ENCODE assay signal across 17 mouse cellular contexts in the genomic region with DNA sequence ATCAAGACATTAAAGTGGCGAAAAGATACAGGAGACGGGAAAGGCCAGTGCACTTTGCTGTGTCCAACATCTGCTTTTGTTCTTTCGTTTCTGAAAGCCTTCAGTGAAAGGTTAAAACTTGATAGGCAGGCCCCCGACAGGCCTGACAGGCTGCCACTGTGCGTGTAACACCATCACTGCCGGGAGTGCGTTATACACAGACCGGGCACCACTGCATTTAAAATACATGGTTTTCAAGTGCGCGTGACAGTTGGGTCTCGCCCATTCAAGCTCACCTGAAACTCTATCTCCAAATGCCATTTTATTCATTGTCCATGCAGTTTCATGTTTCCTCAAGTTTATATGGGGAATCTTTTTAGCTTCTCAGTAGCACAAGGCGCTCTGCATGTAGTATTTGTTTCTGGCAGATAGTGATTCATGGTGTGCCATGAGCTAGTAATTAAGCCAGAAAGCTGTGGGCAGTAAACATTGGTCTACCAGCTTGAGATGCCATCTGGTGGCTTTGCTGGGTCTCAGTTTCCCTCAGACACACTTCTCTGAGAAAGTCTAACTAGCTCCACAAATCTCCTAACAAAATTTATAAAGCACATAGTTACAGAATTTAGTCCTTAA.
DNase-seq lines count a peak whose midpoint lies in the region; ATAC-seq and TF ChIP-seq lines count a peak whose summit lies in the region.
"Had no signal": no experiment of that assay in that cellular context is flagged by ENCODE, and none has a peak within 500 bp of the region (broad histone marks: within the 10 kb centered on the region; RNA-seq: fewer than 3 reads in every experiment).

No protein-coding gene starts in this region.

- no peak overlapping the region for H3K27ac ChIP-seq in kidney, postnatal 0 days
- peak overlapping the region; percentile 30; the same call in 1 of the 2 replicates for H3K27ac ChIP-seq in embryonic facial prominence, embryonic 10.5 days (replicated peaks)
- H3K27ac ChIP-seq in midbrain, embryonic 14.5 days (replicated peaks; ENCODE audit: low read depth, low read length) = no peak overlapping the region
- H3K27ac ChIP-seq: forebrain, embryonic 13.5 days; heart, embryonic 10.5 days; midbrain, embryonic 10.5 days had no signal

- intact Hi-C loops in gastrocnemius, postnatal 36 days (cut with DNase I) = no loop called here

- no peaks in the 10 kb centered on the region for H3K4me1 ChIP-seq in kidney, postnatal 0 days (replicated peaks; ENCODE audit: insufficient read depth, low read length)
- H3K4me1 ChIP-seq in embryonic facial prominence, embryonic 10.5 days = peaks cover 17% of the 10 kb centered on the region
- no peaks in the 10 kb centered on the region for H3K4me1 ChIP-seq in midbrain, embryonic 14.5 days (ENCODE audit: control insufficient read depth, insufficient read depth, low read length)
- H3K4me1 ChIP-seq: forebrain, embryonic 13.5 days; midbrain, embryonic 10.5 days had no signal

- peak; percentile 26 for DNase-seq in cerebellum, adult 9-10 months
- no peak for DNase-seq in cerebellum, adult 8-10 months
- DNase-seq in kidney, postnatal 0 days (ENCODE audit: low spot score) = peak; percentile 37
- DNase-seq in kidney, postnatal 4 days = no peak
- DNase-seq in embryonic facial prominence, embryonic 10.5 days (ENCODE audit: low spot score) = peak; percentile 30
- DNase-seq in gastrocnemius, postnatal 36 days = no peak
- DNase-seq in midbrain, embryonic 14.5 days = no peak
- DNase-seq: adrenal gland, adult 2 months; heart, postnatal 4 days; left cerebral cortex, postnatal 4 days; liver, postnatal 0 days had no signal

- no peak overlapping the region for H3K4me2 ChIP-seq in kidney, postnatal 0 days (ENCODE audit: low read length)
- no peak overlapping the region for H3K4me2 ChIP-seq in midbrain, embryonic 14.5 days (ENCODE audit: low read length)
- H3K4me2 ChIP-seq: forebrain, embryonic 13.5 days; liver, embryonic 11.5 days had no signal

- H3K4me3 ChIP-seq in kidney, postnatal 0 days (replicated peaks; ENCODE audit: low read depth, low read length) = no peak overlapping the region
- no peak overlapping the region for H3K4me3 ChIP-seq in embryonic facial prominence, embryonic 10.5 days
- H3K4me3 ChIP-seq in midbrain, embryonic 14.5 days (replicated peaks; ENCODE audit: low read depth, low read length) = no peak overlapping the region
- H3K4me3 ChIP-seq: forebrain, embryonic 13.5 days; heart, embryonic 10.5 days; midbrain, embryonic 10.5 days had no signal

- no peaks in the 10 kb centered on the region for H3K9me3 ChIP-seq in kidney, postnatal 0 days (replicated peaks; ENCODE audit: low read length)
- H3K9me3 ChIP-seq in embryonic facial prominence, embryonic 10.5 days = no peaks in the 10 kb centered on the region
- no peaks in the 10 kb centered on the region for H3K9me3 ChIP-seq in midbrain, embryonic 14.5 days (ENCODE audit: control insufficient read depth, low read length)
- H3K9me3 ChIP-seq: forebrain, embryonic 13.5 days; heart, embryonic 10.5 days; midbrain, embryonic 10.5 days had no signal

- ATAC-seq in kidney, postnatal 0 days (replicated peaks; ENCODE audit: low FRiP score, low read depth) = peak; percentile 43; the same call in 1 of the 2 replicates
- no peak for ATAC-seq in midbrain, embryonic 14.5 days (ENCODE audit: low FRiP score, low TSS enrichment)
- ATAC-seq: forebrain, embryonic 13.5 days; intestine, postnatal 0 days; liver, postnatal 0 days; lung, postnatal 0 days had no signal

- no peak overlapping the region for H3K9ac ChIP-seq in kidney, postnatal 0 days (ENCODE audit: low read depth, low read length)
- H3K9ac ChIP-seq in midbrain, embryonic 14.5 days (replicated peaks; ENCODE audit: low read length) = no peak overlapping the region
- H3K9ac ChIP-seq: forebrain, embryonic 13.5 days; liver, postnatal 0 days had no signal

- 0 out of 2 replicates have a peak, but pooled peaks have one; percentile 4 for TF ChIP-seq CTCF in kidney, postnatal 0 days (IDR thresholded peaks at IDR 0.05; ENCODE audit: low read depth)

- H3K27me3 ChIP-seq in kidney, postnatal 0 days (ENCODE audit: insufficient read depth, low read length) = no peaks in the 10 kb centered on the region
- no peaks in the 10 kb centered on the region for H3K27me3 ChIP-seq in embryonic facial prominence, embryonic 10.5 days (replicated peaks; ENCODE audit: low read depth, poor library complexity, severe bottlenecking)
- no peaks in the 10 kb centered on the region for H3K27me3 ChIP-seq in midbrain, embryonic 14.5 days (ENCODE audit: control insufficient read depth, insufficient read depth, low read length)
- H3K27me3 ChIP-seq: forebrain, embryonic 13.5 days had no signal

- H3K36me3 ChIP-seq in kidney, postnatal 0 days (ENCODE audit: insufficient read depth, low read length) = no peaks in the 10 kb centered on the region
- peaks cover 12% of the 10 kb centered on the region; the same call in 1 of the 2 replicates for H3K36me3 ChIP-seq in embryonic facial prominence, embryonic 10.5 days (replicated peaks)
- H3K36me3 ChIP-seq in midbrain, embryonic 14.5 days (ENCODE audit: control insufficient read depth, insufficient read depth, low read length) = no peaks in the 10 kb centered on the region

- 65% methylated on average over 12 of the region's 12 CpGs for WGBS in kidney, postnatal 0 days
- 64% methylated on average over 12 of the region's 12 CpGs for WGBS in embryonic facial prominence, embryonic 10.5 days
- 93% methylated on average over 12 of the region's 12 CpGs for WGBS in midbrain, embryonic 14.5 days

Comparison
In these comparisons a context has a peak if more than half of its experiments do, and no peak if none do; other contexts are left out.
1. DNase-seq: peak in cerebellum, adult 9-10 months (single experiment), kidney, postnatal 0 days (single experiment) and embryonic facial prominence, embryonic 10.5 days (single experiment); none in cerebellum, adult 8-10 months (single experiment), kidney, postnatal 4 days (0 of 2), gastrocnemius, postnatal 36 days (0 of 2) and midbrain, embryonic 14.5 days (single experiment).